Mouse (Mus musculus): Measurements from ENCODE around the gene Vmn2r110. TPM values are rescaled to one million over a fixed set of nuclear protein-coding genes. Genes with fewer than 3 reads are reported as not detected.

Gene Vmn2r110
- 0.01 TPM in 1 of 2 replicates, not detected in the other for polyA plus RNA-seq (2015; fragmentation: Nextera tagmentation; extraction: Ambion mirVana)

DNA sequence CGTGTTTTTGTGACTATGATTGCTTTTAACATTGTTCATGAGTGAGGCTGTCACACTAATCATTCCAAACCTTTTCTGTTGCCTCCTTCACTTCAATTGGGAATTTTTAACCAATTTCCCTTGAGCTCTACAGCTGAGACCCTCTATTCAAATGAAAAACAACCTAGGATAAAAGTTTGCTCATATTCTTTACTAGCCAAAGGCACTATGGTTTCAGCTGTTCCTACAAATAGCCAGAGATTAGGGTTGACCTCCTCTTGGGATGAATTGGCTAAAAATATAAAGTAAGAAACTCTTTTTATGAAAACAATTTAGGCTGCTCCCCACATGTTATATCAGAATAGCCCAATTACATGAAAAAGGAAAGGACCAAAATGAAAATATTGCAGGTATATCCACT, at the start of gene Vmn2r110:
Vmn2r110 (minus strand) TSS at position 101 of the 400 bp plus-strand sequence.
- H3K27me3 ChIP-seq: no peaks in the 10 kb centered on the region
- 9% methylated on average over 1 of the region's 1 CpGs for WGBS (ENCODE audit: insufficient replicate concordance)
- ATAC-seq (ENCODE audit: low read depth) (no peak), DNase-seq (no peak)
- H3K4me1 ChIP-seq (replicated peaks): no peaks in the 10 kb centered on the region
- no peak within 1 kb of the TSS for H3K4me3 ChIP-seq (replicated peaks)
- no peaks in the 10 kb centered on the region for H3K9me3 ChIP-seq (replicated peaks)
- no peak within 1 kb of the TSS for H3K9ac ChIP-seq
- H3K36me3 ChIP-seq: no peaks in the 10 kb centered on the region
- H3K27ac ChIP-seq: no peak within 1 kb of the TSS
- H3K4me2 ChIP-seq: no peak within 1 kb of the TSS

DNA sequence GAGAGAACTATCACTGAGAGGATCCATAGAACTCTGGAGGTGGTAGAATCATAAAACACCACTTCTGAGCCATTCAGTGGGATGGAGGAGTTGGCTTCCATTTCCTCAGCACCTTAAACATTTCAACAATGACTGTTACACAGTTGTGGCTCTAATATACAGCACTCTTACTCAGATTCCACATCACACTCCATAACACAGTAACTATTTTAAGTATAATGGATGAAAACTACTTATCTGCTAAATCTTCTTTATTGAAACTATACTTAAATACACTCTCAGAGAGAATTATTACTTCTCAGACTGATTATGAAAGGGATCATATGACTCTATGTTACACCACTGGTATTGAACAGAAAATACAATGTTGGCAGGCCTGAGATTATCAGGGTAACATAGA, 28.6 kb upstream of the Vmn2r110 start, which contains the start of gene Fpr-rs3:
Fpr-rs3 (minus strand) TSS at position 101 of the 400 bp plus-strand sequence.
- no peak for DNase-seq
- Histone ChIP-seq H3K9ac (no peak within 1 kb of the TSS), H3K4me2 (no peak within 1 kb of the TSS), H3K9me3 (replicated peaks) (no peaks in the 10 kb centered on the region), H3K27me3 (no peaks in the 10 kb centered on the region), H3K27ac (no peak within 1 kb of the TSS), H3K4me3 (replicated peaks) (no peak within 1 kb of the TSS), H3K4me1 (replicated peaks) (no peaks in the 10 kb centered on the region), H3K36me3 (no peaks in the 10 kb centered on the region)
- ATAC-seq (ENCODE audit: low read depth): no peak

- no peaks in the 10 kb centered on the region for H3K9me3 ChIP-seq (replicated peaks)
- H3K36me3 ChIP-seq: no peaks in the 10 kb centered on the region
- no peak for ATAC-seq (ENCODE audit: low read depth)
- no peaks in the 10 kb centered on the region for H3K4me1 ChIP-seq (replicated peaks)
- H3K4me2 ChIP-seq: no peak within 1 kb of the TSS
- H3K27me3 ChIP-seq: no peaks in the 10 kb centered on the region
- H3K27ac ChIP-seq: no peak within 1 kb of the TSS
- H3K9ac ChIP-seq: no peak within 1 kb of the TSS
- 80% methylated on average over 1 of the region's 1 CpGs for WGBS (ENCODE audit: insufficient replicate concordance)
- H3K4me3 ChIP-seq (replicated peaks): no peak within 1 kb of the TSS
- DNase-seq: no peak
Measured at GRCm38 (mm10) chr17:20564656-20565055, 31.6 kb downstream of the Vmn2r110 start, which contains the start of gene Vmn2r109. Vmn2r109 (minus strand) TSS chr17:20564756.

Other genes starting within 250 kb of the Vmn2r110 start
- gene Vmn1r224, start 182.3 kb downstream of the Vmn2r110 start, polyA plus RNA-seq (2015; fragmentation: Nextera tagmentation; extraction: Ambion mirVana): not detected in 2 replicates
- not detected in 2 replicates for gene Vmn2r108, start 115.1 kb downstream of the Vmn2r110 start, polyA plus RNA-seq (2015; fragmentation: Nextera tagmentation; extraction: Ambion mirVana)
- gene Vmn1r225, start 98.3 kb downstream of the Vmn2r110 start, polyA plus RNA-seq (2015; fragmentation: Nextera tagmentation; extraction: Ambion mirVana): not detected in 2 replicates
- gene Vmn2r109, start 31.7 kb downstream of the Vmn2r110 start, polyA plus RNA-seq (2015; fragmentation: Nextera tagmentation; extraction: Ambion mirVana): not detected in 2 replicates
- not detected in 2 replicates for gene Fpr-rs3, start 28.5 kb upstream of the Vmn2r110 start, polyA plus RNA-seq (2015; fragmentation: Nextera tagmentation; extraction: Ambion mirVana)
- not detected in 2 replicates for gene Vmn1r226, start 86.4 kb upstream of the Vmn2r110 start, polyA plus RNA-seq (2015; fragmentation: Nextera tagmentation; extraction: Ambion mirVana)
- gene Vmn1r227, start 133.4 kb upstream of the Vmn2r110 start, polyA plus RNA-seq (2015; fragmentation: Nextera tagmentation; extraction: Ambion mirVana): not detected in 2 replicates
- gene Vmn1r228, start 189.7 kb upstream of the Vmn2r110 start, polyA plus RNA-seq (2015; fragmentation: Nextera tagmentation; extraction: Ambion mirVana): not detected in 2 replicates
- gene Vmn1r229, start 215.1 kb upstream of the Vmn2r110 start, polyA plus RNA-seq (2015; fragmentation: Nextera tagmentation; extraction: Ambion mirVana): not detected in 2 replicates
- gene Vmn1r230, start 244.0 kb upstream of the Vmn2r110 start, polyA plus RNA-seq (2015; fragmentation: Nextera tagmentation; extraction: Ambion mirVana): not detected in 2 replicates